Mouse (Mus musculus): ENCODE results near the gene Strip1. TPM values are rescaled to one million over a fixed set of nuclear protein-coding genes. Genes with fewer than 3 reads are reported as not detected.

The Strip1 gene
- polyA plus RNA-seq, 1 experiment = 52.2 TPM

GRCm38 (mm10) chr3:107628551-107628950 is 2.9 kb downstream of the Strip1 start:
- DNase-seq (ENCODE audit: low read depth) = no peak

- DNase-seq (ENCODE audit: low read depth) = no peak
Measured at GRCm38 (mm10) chr3:107627641-107628040, 3.9 kb downstream of the Strip1 start.

- no peak for DNase-seq (ENCODE audit: low read depth)
Measured at GRCm38 (mm10) chr3:107626751-107627150, 4.7 kb downstream of the Strip1 start.

- no peak for DNase-seq (ENCODE audit: low read depth)
Measured at GRCm38 (mm10) chr3:107625536-107625935, 6.0 kb downstream of the Strip1 start.

- no peak for DNase-seq (ENCODE audit: low read depth)
Measured at GRCm38 (mm10) chr3:107624424-107624823, 7.1 kb downstream of the Strip1 start.

GRCm38 (mm10) chr3:107622537-107622936 is 9.0 kb downstream of the Strip1 start:
- no peak for DNase-seq (ENCODE audit: low read depth)

- DNase-seq (ENCODE audit: low read depth) = no peak
Measured at GRCm38 (mm10) chr3:107621286-107622075, 10.0 kb downstream of the Strip1 start.

- no peak for DNase-seq (ENCODE audit: low read depth)
Measured at GRCm38 (mm10) chr3:107619911-107620310, 11.6 kb downstream of the Strip1 start.

GRCm38 (mm10) chr3:107617800-107618199 is 13.7 kb downstream of the Strip1 start:
- DNase-seq (ENCODE audit: low read depth) = no peak

GRCm38 (mm10) chr3:107612902-107613525 is 18.5 kb downstream of the Strip1 start:
- DNase-seq (ENCODE audit: low read depth) = no peak

GRCm38 (mm10) chr3:107611394-107611793 is 20.1 kb downstream of the Strip1 start:
- no peak for DNase-seq (ENCODE audit: low read depth)

- no peak for DNase-seq (ENCODE audit: low read depth)
Measured at GRCm38 (mm10) chr3:107609376-107609775, 22.1 kb downstream of the Strip1 start.

- DNase-seq (ENCODE audit: low read depth) = no peak
Measured at GRCm38 (mm10) chr3:107608808-107609207, 22.7 kb downstream of the Strip1 start.

- DNase-seq (ENCODE audit: low read depth) = no peak
Measured at GRCm38 (mm10) chr3:107607221-107607620, 24.3 kb downstream of the Strip1 start.

GRCm38 (mm10) chr3:107605304-107605703 is 26.2 kb downstream of the Strip1 start:
- no peak for DNase-seq (ENCODE audit: low read depth)

- no peak for DNase-seq (ENCODE audit: low read depth)
Measured at GRCm38 (mm10) chr3:107600127-107600526, 31.4 kb downstream of the Strip1 start.

GRCm38 (mm10) chr3:107597586-107598389 is 33.7 kb downstream of the Strip1 start:
- no peak for DNase-seq (ENCODE audit: low read depth)

- DNase-seq (ENCODE audit: low read depth) = no peak
Measured at GRCm38 (mm10) chr3:107597134-107597533, 34.4 kb downstream of the Strip1 start.

GRCm38 (mm10) chr3:107596559-107596958 is 34.9 kb downstream of the Strip1 start:
- DNase-seq (ENCODE audit: low read depth) = no peak

GRCm38 (mm10) chr3:107595938-107596461 is 35.5 kb downstream of the Strip1 start:
- DNase-seq (ENCODE audit: low read depth) = no peak

GRCm38 (mm10) chr3:107595264-107595937 is 36.1 kb downstream of the Strip1 start:
- DNase-seq (ENCODE audit: low read depth) = no peak
